Mouse (Mus musculus) limb, embryonic 11.5 days (tissue): ENCODE data around the gene Cog2. TPM values are rescaled to one million over a fixed set of nuclear protein-coding genes. Genes with fewer than 3 reads are reported as not detected.

ENCODE experiments used
- ATAC-seq: fragments of 200-750 bp; cut with Nextera tagmentation; 2 replicates; pipeline ENCODE4 v1.8.0; 2017; ENCODE audit warnings: low read depth; ENCODE audit not compliant: insufficient number of reproducible peaks, low FRiP score, low TSS enrichment
- DNase-seq: peaks from one replicate; pipeline ENCODE4 v3.0.0-alpha.2; 2015; ENCODE audit warnings: low spot score
- H3K27ac ChIP-seq: fragments of 300-500 bp; sonication (generic); replicated peaks from 2 replicates; pipeline ENCODE4 v1.5.1; 2014; ENCODE audit warnings: low read depth, mild to moderate bottlenecking, low read length
- H3K27me3 ChIP-seq: fragments of 300-500 bp; sonication (generic); 2 replicates; pipeline ENCODE4 v1.6.1; 2014; ENCODE audit warnings: mild to moderate bottlenecking, low read length, mixed read lengths; ENCODE audit not compliant: control insufficient read depth, insufficient read depth
- H3K36me3 ChIP-seq: fragments of 300-500 bp; sonication (generic); 2 replicates; pipeline ENCODE4 v1.6.1; 2014; ENCODE audit warnings: mild to moderate bottlenecking, low read length, moderate library complexity, mixed read lengths; ENCODE audit not compliant: control insufficient read depth, insufficient read depth
- H3K4me1 ChIP-seq: fragments of 300-500 bp; sonication (generic); 2 replicates; pipeline ENCODE4 v1.6.1; 2014; ENCODE audit warnings: low read length, mixed read lengths; ENCODE audit not compliant: control insufficient read depth, insufficient read depth
- H3K4me2 ChIP-seq: fragments of 300-500 bp; sonication (generic); 2 replicates; pipeline ENCODE4 v1.6.1; 2014; ENCODE audit warnings: low read depth, mild to moderate bottlenecking, moderate library complexity; ENCODE audit not compliant: severe bottlenecking
- H3K4me3 ChIP-seq: fragments of 300-500 bp; sonication (generic); 2 replicates; pipeline ENCODE4 v1.5.1; 2014; ENCODE audit warnings: low read depth, low read length
- H3K9ac ChIP-seq: fragments of 300-500 bp; sonication (generic); 2 replicates; pipeline ENCODE4 v1.6.1; 2014; ENCODE audit warnings: mild to moderate bottlenecking, low read length
- H3K9me3 ChIP-seq: fragments of 300-500 bp; sonication (generic); 2 replicates; pipeline ENCODE4 v1.6.1; 2016; ENCODE audit warnings: low read length; ENCODE audit not compliant: control insufficient read depth
- WGBS: fragments of 180-500 bp; shearing (Covaris S2); extraction: QIAGEN DNeasy Blood & Tissue Kit; methylation state at CpG from one replicate; pipeline ENCODE4 v1.1.7; 2014; 5-methylcytosine and 5-hydroxymethylcytosine counted together
- polyA plus RNA-seq: library from polyadenylated mRNA; unstranded; fragments of >200 nt; fragmentation: Nextera tagmentation; extraction: Ambion mirVana; gene quantifications from 2 replicates; pipeline ENCODE4 v1.2.1, GENCODE M21; 2014

Cog2 gene
- polyA plus RNA-seq, 1 experiment from 2014 or later, result 38.9 TPM

- no peaks in the 10 kb centered on the region for H3K27me3 ChIP-seq
- no peaks in the 10 kb centered on the region for H3K4me1 ChIP-seq
- no peak for DNase-seq
- H3K4me3 ChIP-seq, result no peak overlapping the region
- H3K36me3 ChIP-seq, result no peaks in the 10 kb centered on the region
- H3K9me3 ChIP-seq, result no peaks in the 10 kb centered on the region
- no peak overlapping the region for H3K27ac ChIP-seq
- no peak for ATAC-seq
- no peak overlapping the region for H3K4me2 ChIP-seq
- 83% methylated on average over 6 of the region's 6 CpGs for WGBS
- H3K9ac ChIP-seq, result no peak overlapping the region
Observed at GRCm38 (mm10) chr8:124489786-124490185, 30.8 kb upstream of the Cog2 start.

DNA sequence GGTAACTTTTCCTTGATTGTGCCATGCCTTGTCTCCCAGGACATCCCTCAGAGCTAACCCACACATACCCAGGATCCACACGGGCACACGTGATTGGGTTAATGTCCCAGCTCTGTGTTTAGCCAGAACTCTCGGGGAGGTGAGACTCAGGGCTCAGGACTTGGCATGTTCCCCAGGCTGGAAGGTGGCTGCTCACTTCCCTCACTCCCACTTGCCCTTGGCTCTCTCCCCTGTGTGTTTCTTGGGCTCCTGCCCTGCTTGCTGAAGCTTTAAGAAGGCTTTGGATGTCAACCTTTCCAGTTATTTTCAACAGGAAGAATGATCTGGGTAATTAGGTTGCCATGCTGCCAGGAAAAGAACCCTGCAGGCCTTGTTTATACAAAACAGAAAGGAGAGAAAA is 26.2 kb upstream of the Cog2 start:
- 80% methylated on average over 3 of the region's 3 CpGs for WGBS
- no peak for DNase-seq
- Histone ChIP-seq H3K36me3 (no peaks in the 10 kb centered on the region), H3K4me1 (no peaks in the 10 kb centered on the region), H3K9me3 (no peaks in the 10 kb centered on the region), H3K27me3 (no peaks in the 10 kb centered on the region), H3K4me2 (no peak overlapping the region), H3K27ac (no peak overlapping the region), H3K9ac (no peak overlapping the region), H3K4me3 (no peak overlapping the region)
- ATAC-seq, result no peak

DNA sequence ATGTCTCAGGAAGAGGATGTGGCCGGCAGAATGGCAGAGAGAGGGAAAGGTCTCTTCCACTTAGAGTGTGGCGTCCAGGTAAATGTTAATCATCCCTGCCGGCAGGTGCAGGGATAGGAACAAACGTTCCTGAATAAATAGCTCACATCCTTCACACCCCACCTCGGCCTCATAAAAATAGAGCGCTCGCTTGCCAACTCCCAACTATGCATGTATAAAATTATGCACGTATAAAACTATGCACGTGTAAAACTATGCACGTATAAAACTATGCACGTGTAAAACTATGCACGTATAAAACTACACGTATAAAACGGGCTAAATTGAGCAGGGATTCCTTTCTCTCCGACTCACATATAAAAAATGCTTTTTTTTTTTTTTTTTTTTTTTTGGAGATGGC is 25.6 kb upstream of the Cog2 start:
- Histone ChIP-seq H3K9ac (no peak overlapping the region), H3K4me1 (no peaks in the 10 kb centered on the region), H3K27ac (no peak overlapping the region), H3K9me3 (no peaks in the 10 kb centered on the region), H3K27me3 (no peaks in the 10 kb centered on the region), H3K4me2 (no peak overlapping the region), H3K4me3 (no peak overlapping the region), H3K36me3 (no peaks in the 10 kb centered on the region)
- 88% methylated on average over 15 of the region's 15 CpGs for WGBS
- ATAC-seq (no peak), DNase-seq (no peak)

- no peaks in the 10 kb centered on the region for H3K9me3 ChIP-seq
- no peak overlapping the region for H3K4me2 ChIP-seq
- H3K9ac ChIP-seq, result no peak overlapping the region
- peak; percentile 23 for DNase-seq
- H3K36me3 ChIP-seq, result no peaks in the 10 kb centered on the region
- H3K4me3 ChIP-seq, result no peak overlapping the region
- no peak overlapping the region for H3K27ac ChIP-seq
- ATAC-seq, result no peak
- WGBS, result 70% methylated on average over 11 of the region's 11 CpGs
- no peaks in the 10 kb centered on the region for H3K27me3 ChIP-seq
- no peaks in the 10 kb centered on the region for H3K4me1 ChIP-seq
Observed at GRCm38 (mm10) chr8:124495676-124496075, 24.9 kb upstream of the Cog2 start.

DNA sequence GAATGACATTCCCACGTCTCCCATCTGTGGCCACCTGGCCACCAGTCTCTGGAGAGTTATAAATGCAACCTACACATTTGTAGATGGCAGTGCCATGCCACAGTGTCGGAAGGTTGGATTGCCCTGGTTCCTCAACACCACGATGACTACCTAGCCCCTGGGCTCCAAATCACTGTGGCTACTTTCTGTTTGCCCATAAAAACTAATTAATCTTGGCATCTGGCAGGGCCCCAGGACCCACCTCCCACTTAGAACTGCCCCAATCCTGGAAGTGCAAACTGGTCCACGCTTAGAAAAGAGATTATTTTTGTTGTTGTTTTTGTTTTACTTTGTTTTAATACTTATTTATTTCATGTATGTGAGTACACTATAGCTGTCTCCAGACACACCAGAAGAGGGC is 24.3 kb upstream of the Cog2 start:
- ATAC-seq, result no peak
- Histone ChIP-seq H3K27me3 (no peaks in the 10 kb centered on the region), H3K36me3 (no peaks in the 10 kb centered on the region), H3K4me1 (no peaks in the 10 kb centered on the region), H3K9me3 (no peaks in the 10 kb centered on the region), H3K27ac (no peak overlapping the region), H3K9ac (no peak overlapping the region), H3K4me2 (no peak overlapping the region), H3K4me3 (no peak overlapping the region)
- DNase-seq, result no peak
- WGBS, result 72% methylated on average over 4 of the region's 4 CpGs

DNA sequence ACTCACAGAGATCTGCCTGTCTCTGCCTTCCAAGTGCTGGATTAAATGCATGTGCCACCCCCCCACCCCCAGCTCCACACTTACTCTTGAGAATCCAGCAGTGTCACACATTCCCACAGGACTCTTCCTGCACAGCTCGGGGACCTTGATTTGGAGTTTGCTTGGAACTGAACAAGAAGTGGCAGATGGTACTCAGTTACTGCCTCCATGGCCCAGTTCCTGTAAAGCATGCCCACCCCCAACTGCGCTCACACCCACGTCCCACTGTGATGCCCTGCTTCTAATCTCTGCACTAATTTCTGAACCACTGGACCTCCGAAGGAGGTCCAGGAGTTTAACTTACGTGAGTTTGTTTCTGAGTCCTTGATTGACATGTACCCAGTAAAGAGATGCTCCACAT is 23.7 kb upstream of the Cog2 start:
- 97% methylated on average over 5 of the region's 5 CpGs for WGBS
- ATAC-seq, result no peak

GRCm38 (mm10) chr8:124498398-124498797 is 22.2 kb upstream of the Cog2 start:
- no peaks in the 10 kb centered on the region for H3K9me3 ChIP-seq
- no peak overlapping the region for H3K27ac ChIP-seq
- H3K4me1 ChIP-seq, result no peaks in the 10 kb centered on the region
- DNase-seq (no peak), ATAC-seq (no peak)
- H3K9ac ChIP-seq, result no peak overlapping the region
- no peak overlapping the region for H3K4me2 ChIP-seq
- no peaks in the 10 kb centered on the region for H3K36me3 ChIP-seq
- no peaks in the 10 kb centered on the region for H3K27me3 ChIP-seq
- H3K4me3 ChIP-seq, result no peak overlapping the region

More for the DNA sequence above, 23.7 kb upstream of the Cog2 start:
- DNase-seq, result no peak
- H3K4me1 ChIP-seq, result no peaks in the 10 kb centered on the region
- no peak overlapping the region for H3K4me3 ChIP-seq
- H3K9ac ChIP-seq, result no peak overlapping the region
- H3K27me3 ChIP-seq, result no peaks in the 10 kb centered on the region
- H3K9me3 ChIP-seq, result no peaks in the 10 kb centered on the region
- H3K27ac ChIP-seq, result no peak overlapping the region
- H3K36me3 ChIP-seq, result no peaks in the 10 kb centered on the region
- no peak overlapping the region for H3K4me2 ChIP-seq

GRCm38 (mm10) chr8:124499236-124499937 is 21.2 kb upstream of the Cog2 start:
- DNase-seq (no peak), ATAC-seq (no peak)
- Histone ChIP-seq H3K27ac (no peak overlapping the region), H3K9me3 (no peaks in the 10 kb centered on the region), H3K4me2 (no peak overlapping the region), H3K27me3 (no peaks in the 10 kb centered on the region), H3K4me3 (no peak overlapping the region), H3K4me1 (no peaks in the 10 kb centered on the region), H3K36me3 (no peaks in the 10 kb centered on the region; the same call in 1 of the 2 replicates), H3K9ac (no peak overlapping the region)
- WGBS, result 55% methylated on average over 7 of the region's 7 CpGs

GRCm38 (mm10) chr8:124499938-124500239 is 20.7 kb upstream of the Cog2 start:
- Histone ChIP-seq H3K4me1 (no peaks in the 10 kb centered on the region), H3K9ac (no peak overlapping the region), H3K36me3 (no peaks in the 10 kb centered on the region; the same call in 1 of the 2 replicates), H3K9me3 (no peaks in the 10 kb centered on the region), H3K4me3 (no peak overlapping the region), H3K27ac (no peak overlapping the region), H3K4me2 (no peak overlapping the region), H3K27me3 (no peaks in the 10 kb centered on the region)
- no peak for DNase-seq
- whole genome bisulfite sequencing, result 83% methylated on average over 5 of the region's 5 CpGs
- no peak for ATAC-seq
